Mouse (Mus musculus): ENCODE data around the gene Hoxa5. TPM values are rescaled to one million over a fixed set of nuclear protein-coding genes. Genes with fewer than 3 reads are reported as not detected.

Hoxa5 gene
- polyA plus RNA-seq, 1 experiment: 1.6 TPM

GRCm38 (mm10) chr6:52251177-52251879 lies 46.9 kb upstream of the Hoxa5 start:
- Histone ChIP-seq H3K4me3 (peak overlapping the region; percentile 45), H3K79me2 (ENCODE audit: control insufficient read depth, insufficient read depth) (peaks cover 30% of the 10 kb centered on the region), H3ac (ENCODE audit: control insufficient read depth, insufficient read length) (no peak overlapping the region), H3K4me2 (ENCODE audit: low read depth) (peak overlapping the region; percentile 64), H3K36me3 (ENCODE audit: control insufficient read depth, insufficient read depth) (no peaks in the 10 kb centered on the region), H3K27me3 (ENCODE audit: control insufficient read depth, insufficient read depth, insufficient read length) (no peaks in the 10 kb centered on the region)
- TF ChIP-seq USF1 (IDR thresholded peaks at IDR 0.05; ENCODE audit: low read depth) (no peak), SRF (IDR thresholded peaks at IDR 0.05; ENCODE audit: control insufficient read depth, insufficient read length, low read depth) (no peak), REST (IDR thresholded peaks at IDR 0.05; ENCODE audit: insufficient read depth, insufficient read length) (no peak), CEBPB (IDR thresholded peaks at IDR 0.05; ENCODE audit: insufficient read depth, poor library complexity, severe bottlenecking) (no peak), MYOD1 (IDR thresholded peaks at IDR 0.05; ENCODE audit: control insufficient read depth in 1 of 3, insufficient read length in 2 of 3, low read depth in 2 of 3) (no peak), MAX (IDR thresholded peaks at IDR 0.05; ENCODE audit: low read depth) (no peak), POLR2AphosphoS2 (IDR thresholded peaks at IDR 0.05; ENCODE audit: insufficient read length, low read depth) (no peak), MYOG (IDR thresholded peaks at IDR 0.05; ENCODE audit: control insufficient read depth in 1 of 3, insufficient read depth in 1 of 3, insufficient read length in 2 of 3, low read depth in 2 of 3) (no peak), E2F4 (IDR thresholded peaks at IDR 0.05; ENCODE audit: insufficient read depth) (no peak), POLR2A (IDR thresholded peaks at IDR 0.05; ENCODE audit: insufficient read length, low read depth) (no peak), TCF3 (IDR thresholded peaks at IDR 0.05; ENCODE audit: insufficient read length, low read depth) (no peak), TCF12 (IDR thresholded peaks at IDR 0.05; ENCODE audit: insufficient read depth, poor library complexity, severe bottlenecking) (no peak)

GRCm38 (mm10) chr6:52249826-52250225 lies 45.4 kb upstream of the Hoxa5 start:
- H3K36me3 ChIP-seq (ENCODE audit: control insufficient read depth, insufficient read depth): no peaks in the 10 kb centered on the region
- peaks cover 32% of the 10 kb centered on the region for H3K79me2 ChIP-seq (ENCODE audit: control insufficient read depth, insufficient read depth)
- TF ChIP-seq USF1 (IDR thresholded peaks at IDR 0.05; ENCODE audit: low read depth) (no peak), MYOG (IDR thresholded peaks at IDR 0.05; ENCODE audit: control insufficient read depth in 1 of 3, insufficient read depth in 1 of 3, insufficient read length in 2 of 3, low read depth in 2 of 3) (no peak), POLR2AphosphoS2 (IDR thresholded peaks at IDR 0.05; ENCODE audit: insufficient read length, low read depth) (no peak), CEBPB (IDR thresholded peaks at IDR 0.05; ENCODE audit: insufficient read depth, poor library complexity, severe bottlenecking) (no peak), REST (IDR thresholded peaks at IDR 0.05; ENCODE audit: insufficient read depth, insufficient read length) (no peak), MYOD1 (IDR thresholded peaks at IDR 0.05; ENCODE audit: control insufficient read depth in 1 of 3, insufficient read length in 2 of 3, low read depth in 2 of 3) (no peak), MAX (IDR thresholded peaks at IDR 0.05; ENCODE audit: low read depth) (no peak), TCF3 (IDR thresholded peaks at IDR 0.05; ENCODE audit: insufficient read length, low read depth) (no peak), TCF12 (IDR thresholded peaks at IDR 0.05; ENCODE audit: insufficient read depth, poor library complexity, severe bottlenecking) (no peak), SRF (IDR thresholded peaks at IDR 0.05; ENCODE audit: control insufficient read depth, insufficient read length, low read depth) (no peak), POLR2A (IDR thresholded peaks at IDR 0.05; ENCODE audit: insufficient read length, low read depth) (no peak), E2F4 (IDR thresholded peaks at IDR 0.05; ENCODE audit: insufficient read depth) (no peak)
- H3K4me2 ChIP-seq (ENCODE audit: low read depth): peak overlapping the region; percentile 90
- no peaks in the 10 kb centered on the region for H3K27me3 ChIP-seq (ENCODE audit: control insufficient read depth, insufficient read depth, insufficient read length)
- H3K4me3 ChIP-seq: peak overlapping the region; percentile 90
- H3ac ChIP-seq (ENCODE audit: control insufficient read depth, insufficient read length): peak overlapping the region; percentile 27

- Histone ChIP-seq H3K27me3 (ENCODE audit: control insufficient read depth, insufficient read depth, insufficient read length) (no peaks in the 10 kb centered on the region), H3K36me3 (ENCODE audit: control insufficient read depth, insufficient read depth) (no peaks in the 10 kb centered on the region), H3K79me2 (ENCODE audit: control insufficient read depth, insufficient read depth) (peaks cover 36% of the 10 kb centered on the region), H3K4me3 (peak overlapping the region; percentile 90), H3ac (ENCODE audit: control insufficient read depth, insufficient read length) (peak overlapping the region; percentile 27), H3K4me2 (ENCODE audit: low read depth) (peak overlapping the region; percentile 90)
- TF ChIP-seq REST (IDR thresholded peaks at IDR 0.05; ENCODE audit: insufficient read depth, insufficient read length) (no peak), TCF12 (IDR thresholded peaks at IDR 0.05; ENCODE audit: insufficient read depth, poor library complexity, severe bottlenecking) (no peak), E2F4 (IDR thresholded peaks at IDR 0.05; ENCODE audit: insufficient read depth) (no peak), MYOG (IDR thresholded peaks at IDR 0.05; ENCODE audit: control insufficient read depth in 1 of 3, insufficient read depth in 1 of 3, insufficient read length in 2 of 3, low read depth in 2 of 3) (no peak), CEBPB (IDR thresholded peaks at IDR 0.05; ENCODE audit: insufficient read depth, poor library complexity, severe bottlenecking) (no peak)
Observed at GRCm38 (mm10) chr6:52249415-52249738, 45.0 kb upstream of the Hoxa5 start.

GRCm38 (mm10) chr6:52248638-52249414 lies 44.4 kb upstream of the Hoxa5 start:
- Histone ChIP-seq H3K4me2 (ENCODE audit: low read depth) (peak overlapping the region; percentile 90), H3K4me3 (peak overlapping the region; percentile 90), H3K27me3 (ENCODE audit: control insufficient read depth, insufficient read depth, insufficient read length) (no peaks in the 10 kb centered on the region)

More at GRCm38 (mm10) chr6:52248638-52249414, 44.4 kb upstream of the Hoxa5 start:
- Histone ChIP-seq H3ac (ENCODE audit: control insufficient read depth, insufficient read length) (peak overlapping the region; percentile 27), H3K36me3 (ENCODE audit: control insufficient read depth, insufficient read depth) (no peaks in the 10 kb centered on the region), H3K79me2 (ENCODE audit: control insufficient read depth, insufficient read depth) (peaks cover 42% of the 10 kb centered on the region)
- TF ChIP-seq MAX (IDR thresholded peaks at IDR 0.05; ENCODE audit: low read depth) (no peak), POLR2A (IDR thresholded peaks at IDR 0.05; ENCODE audit: insufficient read length, low read depth) (peak; percentile 26), MYOD1 (IDR thresholded peaks at IDR 0.05; ENCODE audit: control insufficient read depth in 1 of 3, insufficient read length in 2 of 3, low read depth in 2 of 3) (no peak), TCF3 (IDR thresholded peaks at IDR 0.05; ENCODE audit: insufficient read length, low read depth) (no peak), POLR2AphosphoS2 (IDR thresholded peaks at IDR 0.05; ENCODE audit: insufficient read length, low read depth) (peak; percentile 33)
